Mouse (Mus musculus) lung, embryonic 16.5 days (tissue): ENCODE results near the gene Phip. TPM values are rescaled to one million over a fixed set of nuclear protein-coding genes. Genes with fewer than 3 reads are reported as not detected.
A peak's percentile ranks its signal among the peaks of the same experiment; 100 is the strongest.

Source experiments
- ATAC-seq: fragments of 200-750 bp; cut with Nextera tagmentation; 2 replicates; pipeline ENCODE4 v1.8.0; 2017; ENCODE audit warnings: low read depth, mild to moderate bottlenecking, moderate library complexity
- H3K27ac ChIP-seq: fragments of 300-500 bp; sonication (generic); 2 replicates; pipeline ENCODE4 v1.5.1; 2014; ENCODE audit warnings: mild to moderate bottlenecking, control low read depth, low read length
- H3K27me3 ChIP-seq: fragments of 300-500 bp; sonication (generic); 2 replicates; pipeline ENCODE4 v1.6.1; 2014; ENCODE audit warnings: low read depth, low read length, mixed read lengths; ENCODE audit not compliant: control insufficient read depth, insufficient read depth
- H3K36me3 ChIP-seq: fragments of 300-500 bp; sonication (generic); 2 replicates; pipeline ENCODE4 v1.6.1; 2014; ENCODE audit warnings: low read length; ENCODE audit not compliant: control insufficient read depth, insufficient read depth
- H3K4me1 ChIP-seq: fragments of 300-500 bp; sonication (generic); replicated peaks from 2 replicates; pipeline ENCODE4 v1.6.1; 2014; ENCODE audit warnings: low read length, mixed read lengths; ENCODE audit not compliant: control insufficient read depth, insufficient read depth
- H3K4me2 ChIP-seq: fragments of 300-500 bp; sonication (generic); 2 replicates; pipeline ENCODE4 v1.6.1; 2014; ENCODE audit warnings: low read depth, low read length, control low read depth
- H3K4me3 ChIP-seq: fragments of 300-500 bp; sonication (generic); 2 replicates; pipeline ENCODE4 v1.5.1; 2014; ENCODE audit warnings: mild to moderate bottlenecking, low read length, control low read depth
- H3K9ac ChIP-seq: fragments of 300-500 bp; sonication (generic); 2 replicates; pipeline ENCODE4 v1.6.1; 2014; ENCODE audit warnings: low read length, control low read depth
- H3K9me3 ChIP-seq: fragments of 300-500 bp; sonication (generic); 2 replicates; pipeline ENCODE4 v1.6.1; 2016; ENCODE audit warnings: low read length; ENCODE audit not compliant: control insufficient read depth
- WGBS: fragments of 180-500 bp; shearing (Covaris S2); extraction: QIAGEN DNeasy Blood & Tissue Kit; methylation state at CpG from one replicate; pipeline ENCODE4 v1.1.7; 2014; 5-methylcytosine and 5-hydroxymethylcytosine counted together
- polyA plus RNA-seq: library from polyadenylated mRNA; unstranded; fragments of >200 nt; fragmentation: Nextera tagmentation; extraction: Ambion mirVana; gene quantifications from 2 replicates; pipeline ENCODE4 v1.2.1, GENCODE M21; 2015

Phip gene
- polyA plus RNA-seq, 1 experiment from 2014 or later, result 77.9 TPM

DNA sequence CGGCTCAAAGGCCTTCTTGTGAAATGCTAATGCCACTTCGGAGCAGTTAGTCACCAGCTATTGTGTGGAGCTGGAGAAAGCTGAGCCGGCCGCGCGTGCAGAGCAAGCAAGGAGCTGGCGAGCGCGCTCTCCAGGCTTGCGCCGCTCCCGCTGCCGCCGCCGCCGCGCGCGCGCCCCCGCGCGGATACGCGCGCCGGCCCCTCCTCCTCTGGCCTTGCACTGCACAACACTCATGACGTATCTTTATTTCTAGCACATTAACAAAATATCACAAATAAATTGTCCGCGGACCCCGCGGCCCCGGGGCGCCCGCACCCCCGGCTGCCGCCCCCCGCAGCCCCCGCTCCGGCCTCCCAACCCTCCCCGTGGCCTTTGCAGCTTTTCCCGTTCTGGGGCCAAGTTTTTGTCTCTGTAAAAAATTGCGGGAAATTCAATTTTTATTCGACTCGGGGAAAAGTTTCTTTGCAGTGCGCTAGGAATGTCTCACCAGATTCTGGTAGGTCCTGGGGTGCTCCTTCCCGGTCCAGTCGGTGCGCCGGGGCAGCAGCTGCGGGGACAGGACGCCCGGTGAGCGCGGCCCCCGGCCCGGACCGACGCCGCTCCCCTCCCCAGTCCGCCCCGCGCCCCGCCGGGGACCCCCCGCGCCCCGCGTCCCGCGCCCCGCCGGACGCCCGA is 992 bp downstream of the Phip start:
- under 1% methylated on average over 62 of the region's 75 CpGs for WGBS

DNA sequence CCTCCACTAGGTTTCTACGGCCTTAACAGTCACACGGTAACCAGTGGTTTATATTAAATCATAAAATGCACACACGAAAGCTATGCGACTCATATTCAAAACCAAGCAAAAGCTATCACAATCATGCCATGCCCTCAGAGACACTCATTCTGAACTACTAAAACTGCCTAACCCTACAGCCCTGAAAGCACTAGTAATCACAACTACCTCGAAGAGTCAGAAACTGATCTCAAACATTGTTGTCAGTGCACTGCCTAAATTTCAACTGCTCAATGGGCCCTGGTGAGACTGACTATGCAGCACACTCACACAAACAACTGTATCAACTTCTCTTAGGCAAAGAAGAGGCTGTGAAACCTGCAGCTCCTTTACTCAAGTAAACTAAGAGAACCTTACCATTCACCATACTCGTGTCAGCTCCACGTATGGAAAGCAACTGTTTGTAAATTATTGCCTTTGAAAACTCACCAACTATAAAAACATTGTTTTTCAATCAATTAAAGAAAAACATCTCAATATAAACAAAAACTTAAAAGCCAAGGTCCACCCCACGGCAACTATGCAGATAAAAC is 1.9 kb downstream of the Phip start:
- peak overlapping the region; percentile 68 for H3K4me3 ChIP-seq
- no peak overlapping the region; the same call in 1 of the 2 replicates for H3K27ac ChIP-seq
- H3K9ac ChIP-seq, result peak overlapping the region; percentile 87
- H3K36me3 ChIP-seq, result peaks cover 3% of the 10 kb centered on the region; the same call in 1 of the 2 replicates
- H3K9me3 ChIP-seq, result no peaks in the 10 kb centered on the region
- no peaks in the 10 kb centered on the region for H3K27me3 ChIP-seq
- no peak for ATAC-seq
- peaks cover 7% of the 10 kb centered on the region for H3K4me1 ChIP-seq
- 11% methylated on average over 8 of the region's 8 CpGs for WGBS
- H3K4me2 ChIP-seq, result peak overlapping the region; percentile 74

More for the DNA sequence above, 992 bp downstream of the Phip start:
- H3K27ac ChIP-seq, result peak overlapping the region; percentile 99
- H3K4me3 ChIP-seq, result peak overlapping the region; percentile 68
- no peaks in the 10 kb centered on the region for H3K27me3 ChIP-seq
- H3K36me3 ChIP-seq, result peaks cover 3% of the 10 kb centered on the region; the same call in 1 of the 2 replicates
- H3K9me3 ChIP-seq, result no peaks in the 10 kb centered on the region
- H3K4me1 ChIP-seq, result peaks cover 7% of the 10 kb centered on the region
- H3K4me2 ChIP-seq, result peak overlapping the region; percentile 74
- H3K9ac ChIP-seq, result peak overlapping the region; percentile 87
- ATAC-seq, result peak; percentile 88

DNA sequence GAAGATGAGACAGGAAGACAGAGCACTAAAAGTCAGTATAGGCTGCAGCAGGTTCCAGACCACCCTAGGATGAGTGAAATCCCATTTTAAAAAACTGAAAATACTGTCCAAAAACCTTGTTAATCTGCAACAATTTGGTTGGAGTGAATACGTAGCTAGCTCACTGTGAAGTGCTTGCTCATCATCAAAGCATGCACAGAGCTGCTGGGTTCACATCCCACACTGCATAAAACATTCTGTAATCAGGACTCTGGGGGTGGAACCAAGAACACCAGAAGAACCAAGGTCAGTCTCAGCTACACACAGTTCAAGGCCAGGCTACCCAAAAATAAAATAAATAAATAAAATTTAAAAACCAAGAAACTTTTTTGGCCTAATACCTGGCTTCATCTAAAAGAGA is 3.9 kb downstream of the Phip start:
- 46% methylated on average over 1 of the region's 1 CpGs for WGBS

DNA sequence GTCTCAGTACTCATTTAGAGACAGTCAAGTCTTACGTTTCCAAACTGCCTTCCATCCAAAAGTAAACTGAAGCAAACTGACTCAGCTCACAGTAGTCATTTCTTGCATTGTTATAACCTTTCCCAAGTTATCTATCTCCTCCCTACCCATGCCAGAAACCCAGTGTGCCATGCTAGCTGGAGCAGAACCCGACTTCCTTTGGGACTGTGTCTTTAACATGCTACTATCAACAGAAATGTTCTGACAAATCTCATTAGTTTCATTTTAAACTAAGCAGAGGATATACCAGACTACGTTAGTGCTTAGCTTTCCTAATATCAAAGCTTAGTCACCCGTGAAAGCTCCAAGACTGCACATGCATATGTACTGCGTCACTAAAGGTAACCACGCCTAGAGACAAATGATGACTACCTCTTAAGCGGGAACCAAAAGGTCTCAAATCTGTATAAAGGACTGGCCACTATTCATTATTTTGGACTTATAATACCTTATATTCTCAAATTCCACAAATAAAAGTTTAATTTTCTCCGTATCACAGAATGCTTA is 8.2 kb downstream of the Phip start:
- ATAC-seq, result no peak
- no peak overlapping the region for H3K4me2 ChIP-seq
- H3K36me3 ChIP-seq, result peaks cover 3% of the 10 kb centered on the region; the same call in 1 of the 2 replicates
- peaks cover 2% of the 10 kb centered on the region; the same call in 1 of the 2 replicates for H3K4me1 ChIP-seq
- no peaks in the 10 kb centered on the region for H3K27me3 ChIP-seq
- no peak overlapping the region for H3K27ac ChIP-seq
- H3K4me3 ChIP-seq, result no peak overlapping the region
- H3K9ac ChIP-seq, result no peak overlapping the region
- 82% methylated on average over 8 of the region's 8 CpGs for WGBS
- no peaks in the 10 kb centered on the region for H3K9me3 ChIP-seq

More for the DNA sequence above, 3.9 kb downstream of the Phip start:
- peaks cover 7% of the 10 kb centered on the region for H3K4me1 ChIP-seq
- no peak for ATAC-seq
- H3K27me3 ChIP-seq, result no peaks in the 10 kb centered on the region
- H3K27ac ChIP-seq, result no peak overlapping the region
- H3K36me3 ChIP-seq, result peaks cover 3% of the 10 kb centered on the region; the same call in 1 of the 2 replicates
- H3K4me3 ChIP-seq, result no peak overlapping the region
- no peaks in the 10 kb centered on the region for H3K9me3 ChIP-seq
- H3K4me2 ChIP-seq, result no peak overlapping the region
- H3K9ac ChIP-seq, result no peak overlapping the region

DNA sequence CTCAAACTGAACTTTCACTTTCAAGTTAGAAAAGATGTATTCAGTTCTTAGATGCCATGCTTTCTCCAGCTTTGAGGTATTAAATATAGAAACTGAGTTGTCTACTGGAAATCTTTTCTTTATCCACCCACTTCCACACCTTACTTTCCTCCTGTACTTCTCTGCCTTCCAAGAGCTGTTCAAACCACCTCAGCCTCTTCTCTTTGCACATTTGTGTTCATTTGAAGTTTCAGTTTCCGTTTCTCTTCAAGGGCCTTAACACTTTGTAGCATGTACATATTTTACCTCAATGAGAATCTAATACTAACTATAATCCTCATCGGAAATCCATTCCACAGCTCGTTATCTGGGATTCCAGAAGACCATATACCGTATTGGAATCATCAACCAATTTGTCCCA is 11.3 kb downstream of the Phip start:
- Histone ChIP-seq H3K36me3 (peaks cover 4% of the 10 kb centered on the region), H3K9me3 (no peaks in the 10 kb centered on the region), H3K27me3 (no peaks in the 10 kb centered on the region), H3K4me3 (no peak overlapping the region), H3K9ac (no peak overlapping the region), H3K4me2 (no peak overlapping the region), H3K4me1 (0 out of 2 replicates have a peak, but pooled peaks cover 2% of the 10 kb centered on the region), H3K27ac (no peak overlapping the region)
- no peak for ATAC-seq
- WGBS, result 81% methylated on average over 4 of the region's 4 CpGs

DNA sequence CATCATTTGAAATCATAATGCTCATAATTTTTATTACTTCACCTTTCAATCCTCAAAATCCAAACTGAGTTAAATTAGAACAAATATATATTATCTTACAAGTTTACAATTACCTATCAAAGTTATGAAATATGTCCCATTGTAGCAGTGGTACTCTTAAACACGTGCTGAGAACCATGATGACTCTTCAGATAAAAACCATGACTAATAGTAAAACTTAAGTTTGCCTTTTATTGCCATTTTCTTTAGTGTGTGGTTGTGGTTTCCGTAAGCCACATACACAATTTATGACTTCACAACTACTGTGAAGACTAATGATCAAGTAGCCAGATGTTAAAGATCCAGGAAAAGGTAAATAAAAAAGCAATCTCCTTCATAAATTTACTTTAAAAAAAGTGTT is 14.0 kb downstream of the Phip start:
- Histone ChIP-seq H3K4me1 (0 out of 2 replicates have a peak, but pooled peaks cover 2% of the 10 kb centered on the region), H3K4me3 (no peak overlapping the region), H3K27ac (no peak overlapping the region), H3K27me3 (no peaks in the 10 kb centered on the region), H3K9me3 (no peaks in the 10 kb centered on the region), H3K36me3 (peaks cover 12% of the 10 kb centered on the region), H3K9ac (no peak overlapping the region), H3K4me2 (no peak overlapping the region)
- no peak for ATAC-seq
- WGBS, result 74% methylated on average over 2 of the region's 2 CpGs

DNA sequence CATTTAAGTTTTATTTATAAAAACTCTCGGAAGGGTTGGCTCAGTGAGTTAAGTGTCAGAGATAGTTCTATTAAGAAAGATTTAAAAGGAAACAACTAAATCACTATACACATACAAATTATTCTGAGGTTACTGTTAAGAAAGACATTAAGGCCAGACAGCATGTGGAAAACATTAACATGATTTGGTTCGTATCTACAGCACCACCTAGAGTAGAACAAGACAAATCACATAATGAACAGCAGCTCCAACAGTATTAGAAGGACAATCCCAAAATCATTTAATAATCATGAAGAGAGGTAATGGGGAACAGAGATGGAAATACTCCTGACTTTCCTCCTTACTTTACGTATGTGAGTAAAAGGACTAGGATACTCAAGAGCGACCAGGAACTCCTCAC is 20.0 kb downstream of the Phip start:
- WGBS, result 62% methylated on average over 4 of the region's 4 CpGs
- Histone ChIP-seq H3K27ac (no peak overlapping the region), H3K9ac (no peak overlapping the region), H3K4me1 (no peaks in the 10 kb centered on the region), H3K4me2 (no peak overlapping the region), H3K27me3 (no peaks in the 10 kb centered on the region), H3K4me3 (no peak overlapping the region), H3K36me3 (peaks cover 23% of the 10 kb centered on the region), H3K9me3 (no peaks in the 10 kb centered on the region)
- no peak for ATAC-seq

DNA sequence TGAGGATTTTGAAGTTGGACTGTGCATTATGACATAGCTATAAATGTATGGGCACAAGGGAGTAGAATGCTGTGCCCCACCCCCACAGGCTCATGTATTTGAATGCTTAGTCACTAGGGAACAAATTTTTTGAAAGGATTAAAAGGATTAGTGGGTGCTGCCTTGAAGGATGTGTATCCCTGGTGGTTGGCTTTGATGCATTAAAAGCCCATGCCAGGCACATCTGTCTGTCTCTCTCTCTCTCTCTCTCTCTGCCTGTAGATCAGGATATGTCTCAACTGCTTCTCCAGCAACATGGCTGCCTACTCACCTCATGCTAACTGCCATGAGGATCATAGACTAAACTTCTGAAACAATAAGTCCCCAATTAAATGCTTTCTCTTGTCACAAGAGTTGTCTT is 23.0 kb downstream of the Phip start:
- H3K27ac ChIP-seq, result no peak overlapping the region
- H3K27me3 ChIP-seq, result no peaks in the 10 kb centered on the region
- no peak for ATAC-seq
- no peak overlapping the region for H3K4me2 ChIP-seq
- H3K4me1 ChIP-seq, result no peaks in the 10 kb centered on the region
- H3K9me3 ChIP-seq, result no peaks in the 10 kb centered on the region
- H3K9ac ChIP-seq, result no peak overlapping the region
- no peak overlapping the region for H3K4me3 ChIP-seq
- H3K36me3 ChIP-seq, result peaks cover 16% of the 10 kb centered on the region; the same call in 1 of the 2 replicates

DNA sequence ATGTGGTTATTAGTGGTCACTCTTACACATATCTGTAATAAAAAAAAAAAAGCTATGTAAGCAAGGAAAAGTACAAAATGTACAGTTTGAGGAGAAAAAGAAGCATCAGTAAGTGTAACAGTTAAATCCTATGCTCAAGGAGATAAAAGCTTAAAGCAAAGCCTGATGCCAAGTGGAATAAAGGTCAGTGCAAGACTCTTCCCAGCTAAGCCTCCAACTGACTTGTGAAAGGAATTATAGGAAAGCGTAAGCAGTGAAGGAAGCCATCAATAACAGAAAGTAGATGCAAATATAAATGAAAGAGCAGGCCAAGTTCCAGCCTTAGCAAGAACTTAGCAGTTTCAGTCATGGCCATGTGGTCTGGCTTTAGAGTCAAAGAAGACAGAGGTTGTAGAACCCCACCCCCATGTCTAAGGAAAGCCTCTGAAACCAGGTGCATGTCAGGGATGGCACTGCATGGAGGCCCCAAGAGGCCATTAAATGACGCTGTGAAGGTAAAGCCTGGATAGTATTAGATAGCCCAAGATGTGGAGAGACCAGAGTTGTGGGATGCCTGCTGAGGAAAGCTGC is 23.8 kb downstream of the Phip start:
- Histone ChIP-seq H3K9me3 (no peaks in the 10 kb centered on the region), H3K4me2 (no peak overlapping the region), H3K27ac (no peak overlapping the region), H3K27me3 (no peaks in the 10 kb centered on the region), H3K36me3 (peaks cover 11% of the 10 kb centered on the region; the same call in 1 of the 2 replicates), H3K4me3 (no peak overlapping the region), H3K4me1 (no peaks in the 10 kb centered on the region), H3K9ac (no peak overlapping the region)
- 80% methylated on average over 2 of the region's 2 CpGs for WGBS
- no peak for ATAC-seq
